Mouse (Mus musculus) adrenal gland, adult 18-20 months (tissue): Measurements from ENCODE around the gene Izumo1r. TPM values are rescaled to one million over a fixed set of nuclear protein-coding genes. Genes with fewer than 3 reads are reported as not detected.

ENCODE experiments used
- total RNA-seq, 2 experiments: library from RNA; stranded (reverse); gene quantifications; 1 replicate in 1 of 2; 2 replicates in 1 of 2; pipeline ENCODE4 v1.2.3; 2021

The Izumo1r gene
- total RNA-seq, 2 experiments from 2014 or later = not detected

Other genes starting within 250 kb of the Izumo1r start
- gene Piwil4, start 163.2 kb downstream of the Izumo1r start, total RNA-seq = under 1 TPM in 1 of 2 experiments, not detected in 1; 0.19 TPM
- under 1 TPM; 0.53 to 0.77 TPM for gene Fut4, start 151.6 kb downstream of the Izumo1r start, total RNA-seq
- gene 1700012B09Rik, start 132.9 kb downstream of the Izumo1r start, total RNA-seq = not detected
- gene Mre11a, start 119.3 kb downstream of the Izumo1r start, total RNA-seq = 10 to 100 TPM; 17.2 TPM
- 10 to 100 TPM; 10.6 to 13.8 TPM for gene Ankrd49, start 119.1 kb downstream of the Izumo1r start, total RNA-seq
- gene Gpr83, start 43.7 kb downstream of the Izumo1r start, total RNA-seq = not detected
- gene Panx1, start 141.5 kb upstream of the Izumo1r start, total RNA-seq = 1 to 10 TPM; 5.7 to 9.3 TPM
- gene Hephl1, start 208.2 kb upstream of the Izumo1r start, total RNA-seq = 1 to 10 TPM; 2.6 to 6.4 TPM